Mouse (Mus musculus) small intestine, adult 2 months (tissue): ENCODE results near the gene Coasy.

Experiments used
- CTCF ChIP-seq: fragments of 200-500 bp; IDR thresholded peaks from 2 replicates; pipeline ENCODE4 v1.5.1; 2012; ENCODE audit warnings: low read depth, mild to moderate bottlenecking, control low read depth, inconsistent platforms, low read length, moderate library complexity, mixed read lengths; ENCODE audit not compliant: insufficient replicate concordance, insufficient read length; ENCODE audit errors: extremely low read depth
- POLR2A ChIP-seq: fragments of 200-500 bp; IDR thresholded peaks from 2 replicates; pipeline ENCODE4 v1.6.1; 2012; ENCODE audit warnings: low read depth, mild to moderate bottlenecking, control low read depth, inconsistent platforms, low read length, moderate library complexity

- TF ChIP-seq POLR2A (no peak), CTCF (no peak)
Measured at GRCm38 (mm10) chr11:101079746-101080145, 2.6 kb upstream of the Coasy start.
